Mouse (Mus musculus) E14TG2a.4 (cell line): ENCODE results near the gene Arid3b.

Experiments
- H3K27me3 ChIP-seq: 2 replicates; pipeline ENCODE4 v1.6.1; 2014; ENCODE audit warnings: low read length, control low read depth; ENCODE audit not compliant: insufficient read depth
- H3K36me3 ChIP-seq: 2 replicates; pipeline ENCODE4 v1.6.1; 2014; ENCODE audit warnings: low read length, control low read depth; ENCODE audit not compliant: insufficient read depth
- H3K4me1 ChIP-seq: replicated peaks from 2 replicates; pipeline ENCODE4 v1.6.1; 2014; ENCODE audit warnings: low read depth, low read length, control low read depth
- H3K4me3 ChIP-seq: replicated peaks from 2 replicates; pipeline ENCODE4 v1.5.1; 2014; ENCODE audit warnings: mild to moderate bottlenecking, low read length
- H3K9me3 ChIP-seq: 2 replicates; pipeline ENCODE4 v1.6.1; 2014; ENCODE audit warnings: low read length, control low read depth
- CTCF ChIP-seq: conservative IDR thresholded peaks from 2 replicates; pipeline ENCODE4 v1.5.1; 2014; ENCODE audit warnings: low read length
- NANOG ChIP-seq: IDR thresholded peaks from 2 replicates; pipeline ENCODE4 v1.6.1; 2014; ENCODE audit warnings: borderline replicate concordance, low read length, mixed read lengths
- POU5F1 ChIP-seq: IDR thresholded peaks from 2 replicates; pipeline ENCODE4 v1.6.1; 2014; ENCODE audit warnings: low read length, borderline replicate concordance

Gene Arid3b

GRCm38 (mm10) chr9:57820186-57821080 is 16.2 kb downstream of the Arid3b start:
- H3K36me3 ChIP-seq = peaks cover 41% of the 10 kb centered on the region
- no peaks in the 10 kb centered on the region for H3K27me3 ChIP-seq
- TF ChIP-seq CTCF = no peak
- no peak for TF ChIP-seq POU5F1
- TF ChIP-seq NANOG = no peak
- H3K4me3 ChIP-seq = peak overlapping the region; percentile 8
- H3K4me1 ChIP-seq = peaks cover 79% of the 10 kb centered on the region
- no peaks in the 10 kb centered on the region for H3K9me3 ChIP-seq

DNA sequence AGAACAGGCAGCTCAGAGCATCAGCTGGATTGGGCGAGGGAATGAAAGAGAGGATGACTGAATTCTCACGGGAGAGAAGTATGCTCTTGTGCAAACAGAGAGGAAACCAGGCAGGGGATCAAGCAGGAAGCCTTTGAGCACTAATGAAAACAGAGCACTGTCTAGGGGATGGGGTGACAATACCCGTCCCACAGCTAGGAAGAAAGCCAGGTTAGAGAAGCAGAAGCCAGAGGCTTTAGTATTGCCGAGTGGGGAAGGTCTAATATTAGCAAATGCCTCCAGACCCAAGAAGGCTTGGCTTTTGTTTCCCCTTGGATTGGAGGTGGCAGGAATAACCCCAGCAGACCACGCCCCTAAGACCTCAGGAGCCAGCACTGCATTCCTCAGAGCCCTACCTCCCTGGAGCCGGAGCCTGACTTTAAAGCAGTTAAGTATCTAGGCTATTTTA is 19.3 kb downstream of the Arid3b start:
- no peaks in the 10 kb centered on the region for H3K9me3 ChIP-seq
- H3K4me3 ChIP-seq = peak overlapping the region; percentile 48
- H3K36me3 ChIP-seq = peaks cover 41% of the 10 kb centered on the region
- TF ChIP-seq NANOG = no peak
- no peak for TF ChIP-seq POU5F1
- TF ChIP-seq CTCF = no peak
- H3K4me1 ChIP-seq = peaks cover 94% of the 10 kb centered on the region
- no peaks in the 10 kb centered on the region for H3K27me3 ChIP-seq

- Histone ChIP-seq H3K4me1 (peaks cover 95% of the 10 kb centered on the region), H3K36me3 (peaks cover 65% of the 10 kb centered on the region), H3K27me3 (no peaks in the 10 kb centered on the region), H3K4me3 (no peak overlapping the region), H3K9me3 (no peaks in the 10 kb centered on the region)
- TF ChIP-seq NANOG (no peak), POU5F1 (no peak), CTCF (no peak)
Measured at GRCm38 (mm10) chr9:57814866-57815265, 21.7 kb downstream of the Arid3b start.

GRCm38 (mm10) chr9:57814014-57814413 is 22.6 kb downstream of the Arid3b start:
- no peaks in the 10 kb centered on the region for H3K27me3 ChIP-seq
- peaks cover 69% of the 10 kb centered on the region for H3K36me3 ChIP-seq
- H3K4me3 ChIP-seq = 0 out of 2 replicates have a peak overlapping the region, but pooled peaks have one; percentile 3
- no peaks in the 10 kb centered on the region for H3K9me3 ChIP-seq
- peaks cover 97% of the 10 kb centered on the region for H3K4me1 ChIP-seq
- TF ChIP-seq NANOG = no peak
- TF ChIP-seq POU5F1 = no peak
- TF ChIP-seq CTCF = no peak

GRCm38 (mm10) chr9:57811793-57812733 is 24.5 kb downstream of the Arid3b start:
- TF ChIP-seq CTCF (no peak), POU5F1 (no peak), NANOG (no peak)
- Histone ChIP-seq H3K4me3 (0 out of 2 replicates have a peak overlapping the region, but pooled peaks have one; percentile 20), H3K9me3 (no peaks in the 10 kb centered on the region)

DNA sequence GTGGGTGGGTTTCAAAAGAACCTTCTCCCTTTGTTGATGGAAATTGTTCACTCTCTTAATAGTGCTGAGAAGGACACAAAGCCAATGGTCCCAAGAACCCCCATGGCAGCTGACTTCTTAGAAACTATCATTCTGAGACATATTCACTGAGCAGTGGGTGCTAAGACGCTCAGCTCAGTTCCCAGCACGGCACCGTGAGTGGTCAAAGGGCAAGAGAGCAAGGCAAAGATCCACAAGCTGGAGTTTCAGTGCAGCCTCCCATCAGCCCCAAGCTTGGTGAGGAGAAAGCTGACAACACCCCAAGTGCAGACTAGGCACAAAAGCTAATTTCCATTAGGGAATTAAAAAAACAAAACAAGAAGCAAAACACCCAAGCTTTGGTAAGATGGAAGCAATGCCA is 25.9 kb downstream of the Arid3b start:
- peaks cover 98% of the 10 kb centered on the region for H3K4me1 ChIP-seq
- TF ChIP-seq POU5F1 (no peak), CTCF (no peak), NANOG (no peak)
- no peaks in the 10 kb centered on the region for H3K27me3 ChIP-seq
- H3K9me3 ChIP-seq = no peaks in the 10 kb centered on the region
- peaks cover 69% of the 10 kb centered on the region for H3K36me3 ChIP-seq
- H3K4me3 ChIP-seq = no peak overlapping the region

More at GRCm38 (mm10) chr9:57811793-57812733, 24.5 kb downstream of the Arid3b start:
- Histone ChIP-seq H3K4me1 (peaks cover 97% of the 10 kb centered on the region), H3K27me3 (no peaks in the 10 kb centered on the region), H3K36me3 (peaks cover 65% of the 10 kb centered on the region)

GRCm38 (mm10) chr9:57808771-57809310 is 27.8 kb downstream of the Arid3b start:
- Histone ChIP-seq H3K9me3 (no peaks in the 10 kb centered on the region), H3K4me3 (peak overlapping the region; percentile 18; the same call in 1 of the 2 replicates), H3K36me3 (peaks cover 66% of the 10 kb centered on the region), H3K4me1 (peaks cover 98% of the 10 kb centered on the region), H3K27me3 (no peaks in the 10 kb centered on the region)
- TF ChIP-seq POU5F1 (no peak), NANOG (no peak), CTCF (no peak)
